Mouse (Mus musculus): ENCODE results near the gene Adamtsl2.

DNA sequence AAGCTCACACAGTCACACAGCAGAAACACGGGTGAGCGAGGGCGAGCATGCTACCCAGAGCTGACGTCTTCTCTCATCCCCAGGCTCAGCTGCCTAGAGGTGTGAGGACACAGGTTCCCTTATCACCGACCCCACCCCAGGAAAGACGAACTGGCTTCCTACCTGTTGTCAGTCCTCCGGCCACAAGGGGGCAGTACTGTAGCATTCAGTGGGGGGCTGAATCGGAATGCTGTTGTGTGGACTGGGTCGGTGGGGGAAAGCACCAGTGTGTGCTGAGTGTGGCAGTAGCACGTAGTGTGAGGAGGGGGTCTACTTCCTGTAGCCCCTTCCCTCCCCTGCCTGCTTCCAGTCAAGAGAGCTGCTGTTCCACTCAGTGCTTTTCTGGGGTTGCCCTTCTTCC is 46.8 kb downstream of the Adamtsl2 start:
- TF ChIP-seq GATA1 (IDR thresholded peaks at IDR 0.05; ENCODE audit: borderline replicate concordance, low read length), result no peak
- TF ChIP-seq FLI1 (IDR thresholded peaks at IDR 0.05; ENCODE audit: low read length), result no peak

Measured in megakaryocyte, embryonic 14.5 days (primary cell).